Mouse (Mus musculus) erythroblast, embryonic 14.5 days (primary cell): ENCODE results near the gene Dkkl1. TPM values are rescaled to one million over a fixed set of nuclear protein-coding genes. Genes with fewer than 3 reads are reported as not detected.
A peak's percentile ranks its signal among the peaks of the same experiment; 100 is the strongest.

Experiments
- H3K27me3 ChIP-seq: 2 replicates; pipeline ENCODE4 v1.6.1; 2012; ENCODE audit warnings: inconsistent platforms; ENCODE audit not compliant: control insufficient read depth
- H3K36me3 ChIP-seq: 2 replicates; pipeline ENCODE4 v1.6.1; 2012; ENCODE audit warnings: mild to moderate bottlenecking, inconsistent platforms; ENCODE audit not compliant: control insufficient read depth
- H3K4me1 ChIP-seq: 2 replicates; pipeline ENCODE4 v1.6.1; 2012; ENCODE audit warnings: inconsistent platforms; ENCODE audit not compliant: control insufficient read depth
- H3K4me3 ChIP-seq: replicated peaks from 2 replicates; pipeline ENCODE3; 2012; ENCODE audit warnings: moderate library complexity, mild to moderate bottlenecking, inconsistent platforms
- H3K9me3 ChIP-seq: 2 replicates; pipeline ENCODE4 v1.6.1; 2012; ENCODE audit warnings: low read length, inconsistent platforms, mixed read lengths; ENCODE audit not compliant: control insufficient read depth
- GATA1 ChIP-seq: IDR thresholded peaks from 2 replicates; pipeline ENCODE4 v1.6.1; 2012; ENCODE audit warnings: low read length, inconsistent platforms, mixed read lengths
- TAL1 ChIP-seq: IDR thresholded peaks from 3 replicates; pipeline ENCODE4 v1.6.1; 2012; ENCODE audit warnings: low read length, inconsistent platforms, mixed read lengths
- polyA plus RNA-seq: library from polyadenylated mRNA; stranded (reverse); fragments of >175 nt; gene quantifications from 2 replicates; pipeline ENCODE4 v1.2.3, GENCODE M21; 2012

The Dkkl1 gene
- polyA plus RNA-seq, 1 experiment = 0.55 TPM

GRCm38 (mm10) chr7:45215673-45216441 is 3.9 kb upstream of the Dkkl1 start, which contains the start of gene Tead2:
Tead2 (plus strand) TSS chr7:45215753.
- no peak for TF ChIP-seq GATA1
- no peak for TF ChIP-seq TAL1
- Histone ChIP-seq H3K4me3 (peak within 1 kb of the TSS; percentile 37), H3K27me3 (peaks cover 53% of the 10 kb centered on the region), H3K36me3 (no peaks in the 10 kb centered on the region), H3K4me1 (peaks cover 20% of the 10 kb centered on the region), H3K9me3 (no peaks in the 10 kb centered on the region)

- Histone ChIP-seq H3K36me3 (no peaks in the 10 kb centered on the region), H3K4me3 (no peak overlapping the region), H3K4me1 (peaks cover 27% of the 10 kb centered on the region), H3K27me3 (peaks cover 59% of the 10 kb centered on the region), H3K9me3 (no peaks in the 10 kb centered on the region)
- TF ChIP-seq TAL1 (no peak), GATA1 (no peak)
Measured at GRCm38 (mm10) chr7:45213708-45214107, 1.8 kb upstream of the Dkkl1 start.

- H3K4me3 ChIP-seq = no peak overlapping the region
Measured at GRCm38 (mm10) chr7:45212356-45212755, 409 bp upstream of the Dkkl1 start.

GRCm38 (mm10) chr7:45211070-45211469 is 877 bp downstream of the Dkkl1 start:
- peaks cover 44% of the 10 kb centered on the region for H3K27me3 ChIP-seq
- no peaks in the 10 kb centered on the region for H3K36me3 ChIP-seq
- no peak for TF ChIP-seq GATA1
- TF ChIP-seq TAL1 = no peak
- H3K4me1 ChIP-seq = peaks cover 25% of the 10 kb centered on the region
- H3K9me3 ChIP-seq = 0 out of 2 replicates have a peak, but pooled peaks cover 2% of the 10 kb centered on the region
- H3K4me3 ChIP-seq = peak overlapping the region; percentile 51

More at GRCm38 (mm10) chr7:45212356-45212755, 409 bp upstream of the Dkkl1 start:
- no peak for TF ChIP-seq TAL1
- TF ChIP-seq GATA1 = no peak
- Histone ChIP-seq H3K27me3 (peaks cover 57% of the 10 kb centered on the region), H3K4me1 (peaks cover 27% of the 10 kb centered on the region), H3K9me3 (0 out of 2 replicates have a peak, but pooled peaks cover 2% of the 10 kb centered on the region), H3K36me3 (no peaks in the 10 kb centered on the region)

- Histone ChIP-seq H3K36me3 (no peaks in the 10 kb centered on the region), H3K27me3 (peaks cover 25% of the 10 kb centered on the region), H3K4me3 (no peak overlapping the region), H3K9me3 (0 out of 2 replicates have a peak, but pooled peaks cover 2% of the 10 kb centered on the region), H3K4me1 (peaks cover 39% of the 10 kb centered on the region)
- no peak for TF ChIP-seq GATA1
- no peak for TF ChIP-seq TAL1
Measured at GRCm38 (mm10) chr7:45208260-45208659, 3.7 kb downstream of the Dkkl1 start.

GRCm38 (mm10) chr7:45204380-45205143 is 7.4 kb downstream of the Dkkl1 start, which contains the start of gene Ccdc155:
Ccdc155 (minus strand) TSS chr7:45204892.
- TF ChIP-seq GATA1 = no peak
- no peak for TF ChIP-seq TAL1
- Histone ChIP-seq H3K4me1 (peaks cover 16% of the 10 kb centered on the region), H3K4me3 (peak within 1 kb of the TSS; percentile 65), H3K9me3 (0 out of 2 replicates have a peak, but pooled peaks cover 2% of the 10 kb centered on the region), H3K27me3 (peaks cover 5% of the 10 kb centered on the region), H3K36me3 (no peaks in the 10 kb centered on the region)

- peaks cover 16% of the 10 kb centered on the region for H3K4me1 ChIP-seq
- H3K9me3 ChIP-seq = no peaks in the 10 kb centered on the region
- no peak for TF ChIP-seq TAL1
- no peak for TF ChIP-seq GATA1
- no peaks in the 10 kb centered on the region for H3K36me3 ChIP-seq
- peaks cover 5% of the 10 kb centered on the region for H3K27me3 ChIP-seq
- H3K4me3 ChIP-seq = no peak overlapping the region
Measured at GRCm38 (mm10) chr7:45202654-45203053, 9.3 kb downstream of the Dkkl1 start.

- Histone ChIP-seq H3K4me3 (no peak overlapping the region), H3K9me3 (no peaks in the 10 kb centered on the region), H3K27me3 (peaks cover 5% of the 10 kb centered on the region), H3K4me1 (peaks cover 2% of the 10 kb centered on the region), H3K36me3 (no peaks in the 10 kb centered on the region)
- TF ChIP-seq GATA1 (no peak), TAL1 (no peak)
Measured at GRCm38 (mm10) chr7:45198961-45199360, 13.0 kb downstream of the Dkkl1 start.

- TF ChIP-seq GATA1 = no peak
- no peak for TF ChIP-seq TAL1
- Histone ChIP-seq H3K4me3 (no peak overlapping the region), H3K36me3 (no peaks in the 10 kb centered on the region), H3K4me1 (no peaks in the 10 kb centered on the region), H3K9me3 (no peaks in the 10 kb centered on the region), H3K27me3 (peaks cover 10% of the 10 kb centered on the region)
Measured at GRCm38 (mm10) chr7:45198435-45198834, 13.5 kb downstream of the Dkkl1 start.
